Mouse (Mus musculus): ENCODE measurements around the gene Mark3. TPM values are rescaled to one million over a fixed set of nuclear protein-coding genes. Genes with fewer than 3 reads are reported as not detected.
A peak's percentile ranks its signal among the peaks of the same experiment; 100 is the strongest.

The Mark3 gene
- 10 to 100 TPM; 48.2 to 60.7 TPM for total RNA-seq (2021)
- long read RNA-seq, experiment 1, transcript Mark3-206 (18 exons, 2,807 nt): major isoform, 107 of 143 reads
- long read RNA-seq, experiment 1, partial matches to known transcripts: 7 of 143 reads
- long read RNA-seq, experiment 1, other reads (novel, unspliced or antisense): 28 of 143 reads
- long read RNA-seq, experiment 2, transcript Mark3-206 (18 exons, 2,807 nt): major isoform, 76 of 103 reads
- long read RNA-seq, experiment 2, partial matches to known transcripts: 13 of 103 reads
- long read RNA-seq, experiment 2, other reads (novel, unspliced or antisense): 14 of 103 reads

DNA sequence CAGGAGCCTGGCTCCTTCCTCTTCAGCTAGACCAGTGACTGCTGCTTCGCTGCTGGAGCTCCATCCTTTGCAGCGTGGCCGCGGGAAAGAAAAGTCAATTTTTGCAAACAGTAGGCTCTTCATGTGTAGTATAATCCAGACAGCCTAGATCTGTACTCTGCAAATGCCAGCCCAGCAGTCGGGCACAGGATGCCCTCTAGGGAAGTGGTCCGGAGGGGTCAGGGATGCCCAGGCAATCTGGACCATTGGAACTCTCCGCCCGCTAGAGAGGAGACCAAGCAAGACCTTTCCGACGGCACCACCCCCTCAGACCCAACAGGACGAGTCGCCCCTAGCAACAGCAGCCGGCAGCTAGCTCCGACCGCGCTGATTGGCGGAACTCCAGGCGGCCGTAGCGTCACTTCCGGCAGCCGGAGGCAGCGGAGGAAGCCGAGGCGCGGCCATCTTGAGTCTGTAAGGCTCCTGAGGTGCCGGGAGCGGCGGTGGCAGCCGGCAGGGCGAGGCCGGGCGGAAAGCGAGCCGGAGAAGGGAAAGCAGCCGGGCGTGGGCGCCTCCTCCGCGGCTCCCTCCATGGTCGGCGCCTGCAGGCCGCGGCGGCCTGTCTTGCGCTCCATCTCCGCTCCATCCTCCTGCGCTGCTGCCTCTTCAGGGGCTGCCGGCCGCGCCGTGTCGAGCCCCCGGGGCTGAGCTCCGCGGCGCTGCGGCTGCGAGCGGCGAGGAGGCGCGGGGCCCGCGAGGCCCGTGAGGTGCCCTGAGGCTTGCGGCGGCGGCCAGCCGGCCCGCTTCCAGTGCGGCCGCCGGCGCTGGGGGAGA lies at the start of gene Mark3:
Gene Mark3, plus strand, starts transcription at position 450 of the 813 bp plus-strand sequence.
- H3K27ac ChIP-seq: peak within 1 kb of the TSS; percentile 96
- intact Hi-C loops (cut with DNase I): no loop called here
- peak; percentile 99 for DNase-seq
- no peak; the same call in 1 of the 2 replicates for TF ChIP-seq CTCF (IDR thresholded peaks at IDR 0.05)
- H3K4me3 ChIP-seq: peak within 1 kb of the TSS; percentile 84

DNA sequence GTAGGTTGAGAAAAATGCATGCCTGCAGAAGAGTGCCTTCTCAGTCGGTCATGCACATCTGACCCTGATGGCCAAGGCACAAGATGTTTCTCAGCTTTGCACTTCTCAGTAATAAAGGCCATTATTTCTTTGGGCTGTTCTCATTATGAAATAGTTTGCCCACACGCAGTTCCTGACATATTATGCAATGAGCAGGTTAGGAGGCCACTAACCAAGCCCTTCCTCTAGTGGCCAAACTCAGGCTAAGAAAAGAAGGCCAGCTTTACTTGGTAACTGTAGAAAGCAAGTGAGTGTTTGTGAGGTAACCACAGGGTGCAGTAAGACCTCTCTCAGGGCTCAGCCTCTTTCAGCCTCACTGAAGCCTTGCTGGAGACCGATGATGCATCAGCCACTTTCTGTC lies 49.4 kb upstream of the Mark3 start:
- intact Hi-C loops (cut with DNase I): no loop called here
- no peak for DNase-seq
- no peak for TF ChIP-seq CTCF (IDR thresholded peaks at IDR 0.05)
- H3K27ac ChIP-seq: no peak overlapping the region
- H3K4me3 ChIP-seq: no peak overlapping the region

DNA sequence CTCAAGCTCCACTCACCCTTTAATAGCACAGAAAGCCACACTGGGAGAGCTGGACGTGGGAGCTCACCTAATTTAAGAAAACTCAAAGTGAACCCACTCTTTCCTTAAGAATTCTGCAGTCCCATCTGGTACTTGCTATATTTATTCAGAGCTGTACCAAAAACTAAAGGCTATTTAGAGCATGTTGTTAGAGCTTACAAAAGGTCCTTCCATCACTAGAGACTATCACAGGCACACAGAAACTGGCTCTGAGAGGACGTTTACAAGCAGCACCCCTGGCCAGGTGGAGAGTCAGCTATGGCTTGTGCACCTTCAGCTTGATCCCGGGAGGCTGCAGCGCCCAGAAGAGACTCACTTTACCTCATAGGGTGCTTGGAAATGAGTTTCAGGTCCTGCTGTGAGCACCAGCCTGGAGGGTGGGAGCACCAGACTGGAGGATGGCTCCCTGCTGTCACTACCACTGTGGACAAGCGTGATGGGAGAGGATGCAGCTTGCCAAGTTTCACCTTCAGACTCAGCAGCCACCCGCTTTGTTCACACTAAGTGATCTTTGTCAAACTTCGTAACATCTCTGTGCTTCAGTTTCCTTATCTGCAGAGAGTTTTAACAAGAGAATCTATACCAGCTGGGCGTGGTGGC lies 46.6 kb upstream of the Mark3 start:
- intact Hi-C loops (cut with DNase I): no loop called here
- TF ChIP-seq CTCF (IDR thresholded peaks at IDR 0.05): no peak
- no peak overlapping the region for H3K4me3 ChIP-seq
- H3K27ac ChIP-seq: no peak overlapping the region
- DNase-seq: no peak

DNA sequence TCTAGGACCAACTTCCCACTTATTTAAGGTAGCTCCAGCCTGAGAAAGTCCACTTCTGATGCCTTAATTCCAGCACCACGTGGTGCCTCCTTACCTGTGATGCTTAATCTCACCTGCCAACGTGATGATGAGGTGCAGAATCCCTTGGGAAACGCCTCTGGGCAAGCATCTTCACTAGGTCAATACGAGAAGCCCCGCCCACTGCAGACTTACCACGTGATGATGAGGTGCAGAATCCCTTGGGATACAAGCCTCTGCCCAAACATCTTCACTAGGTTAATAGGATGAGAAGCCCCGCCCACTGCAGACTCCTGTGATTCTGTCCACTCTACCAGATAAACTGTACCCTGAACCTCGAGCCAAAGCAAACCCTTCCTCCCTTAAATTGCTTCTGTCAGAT lies 45.1 kb upstream of the Mark3 start:
- intact Hi-C loops (cut with DNase I): no loop called here
- no peak for DNase-seq
- TF ChIP-seq CTCF (IDR thresholded peaks at IDR 0.05): no peak
- Histone ChIP-seq H3K4me3 (no peak overlapping the region), H3K27ac (no peak overlapping the region)

DNA sequence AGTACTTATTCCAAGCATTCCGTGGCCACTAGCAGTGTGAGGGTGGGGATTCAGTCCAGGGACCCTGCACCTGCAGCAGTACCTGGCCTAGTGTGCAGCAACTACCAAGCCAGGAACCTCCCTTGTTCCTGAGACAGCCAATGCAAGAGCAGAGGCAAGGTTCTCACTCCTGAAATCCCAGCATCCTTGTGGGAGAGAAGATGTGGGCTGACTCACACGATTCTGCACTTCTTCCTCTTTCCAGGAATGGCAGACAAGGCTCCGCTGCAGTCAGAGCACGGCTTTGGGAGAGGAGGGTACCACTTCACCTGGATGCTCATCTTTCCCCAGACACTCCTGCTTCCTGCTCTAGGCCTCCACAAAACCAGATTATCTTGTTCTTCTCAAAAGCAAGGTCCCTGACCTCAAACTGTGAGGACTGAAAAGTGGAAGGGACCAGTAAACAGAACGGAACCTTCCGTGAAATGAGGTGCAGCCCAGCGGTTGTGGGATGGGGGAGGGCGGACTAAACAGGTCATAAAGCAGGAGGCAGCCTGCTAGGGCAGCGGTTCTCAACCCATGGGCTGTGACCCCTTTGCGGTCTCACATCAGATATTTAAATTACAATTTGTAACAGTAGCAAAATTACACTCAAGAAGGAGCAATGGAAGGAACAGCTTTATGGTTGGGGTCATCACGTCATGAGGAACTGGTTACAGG lies 41.1 kb upstream of the Mark3 start:
- intact Hi-C loops (cut with DNase I): no loop called here
- Histone ChIP-seq H3K4me3 (no peak overlapping the region), H3K27ac (no peak overlapping the region)
- DNase-seq: no peak
- TF ChIP-seq CTCF (IDR thresholded peaks at IDR 0.05): no peak

DNA sequence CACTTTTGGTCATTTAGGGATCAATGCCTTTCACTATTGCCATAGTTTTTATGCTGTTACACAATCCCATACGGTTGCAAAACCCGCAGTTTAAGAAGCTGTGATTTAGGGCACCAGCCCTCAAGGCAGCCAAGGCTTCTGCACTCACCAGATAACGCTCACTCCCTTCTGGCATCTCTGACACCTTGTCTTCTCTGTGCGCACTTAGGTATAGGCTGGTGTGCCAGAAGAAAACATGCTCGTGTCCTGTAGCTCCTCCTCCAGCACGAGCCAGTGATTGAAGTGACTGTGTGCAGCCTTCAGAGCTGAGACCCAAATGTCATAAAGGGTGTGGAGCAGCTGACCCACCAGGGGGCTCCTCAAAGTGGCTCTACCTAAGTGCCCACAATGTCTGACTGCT lies 39.0 kb upstream of the Mark3 start:
- intact Hi-C loops (cut with DNase I): no loop called here
- TF ChIP-seq CTCF (IDR thresholded peaks at IDR 0.05): no peak
- no peak overlapping the region for H3K27ac ChIP-seq

DNA sequence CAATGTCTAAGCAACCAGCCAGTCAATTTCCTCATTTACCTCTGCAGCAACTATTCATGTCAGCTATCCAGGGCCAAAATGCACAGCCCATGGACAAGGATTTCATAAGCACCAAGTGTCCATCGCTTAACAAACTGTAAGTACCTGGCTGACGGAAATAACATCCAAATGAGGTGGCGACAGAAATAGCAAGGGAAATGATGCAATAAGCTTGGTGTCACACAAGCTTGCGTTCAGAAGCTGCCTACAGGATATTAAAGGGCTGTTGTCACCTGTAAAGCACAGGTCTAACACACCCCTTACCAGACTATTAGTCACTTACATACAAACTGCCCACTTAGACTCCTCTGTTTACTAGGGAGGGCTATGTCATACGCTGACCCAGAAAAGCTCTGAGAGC lies 38.6 kb upstream of the Mark3 start:
- TF ChIP-seq CTCF (IDR thresholded peaks at IDR 0.05): no peak
- H3K4me3 ChIP-seq: no peak overlapping the region
- no peak overlapping the region for H3K27ac ChIP-seq
- intact Hi-C loops (cut with DNase I): no loop called here
- DNase-seq: no peak

More for the DNA sequence above, 39.0 kb upstream of the Mark3 start:
- no peak overlapping the region for H3K4me3 ChIP-seq
- no peak for DNase-seq

DNA sequence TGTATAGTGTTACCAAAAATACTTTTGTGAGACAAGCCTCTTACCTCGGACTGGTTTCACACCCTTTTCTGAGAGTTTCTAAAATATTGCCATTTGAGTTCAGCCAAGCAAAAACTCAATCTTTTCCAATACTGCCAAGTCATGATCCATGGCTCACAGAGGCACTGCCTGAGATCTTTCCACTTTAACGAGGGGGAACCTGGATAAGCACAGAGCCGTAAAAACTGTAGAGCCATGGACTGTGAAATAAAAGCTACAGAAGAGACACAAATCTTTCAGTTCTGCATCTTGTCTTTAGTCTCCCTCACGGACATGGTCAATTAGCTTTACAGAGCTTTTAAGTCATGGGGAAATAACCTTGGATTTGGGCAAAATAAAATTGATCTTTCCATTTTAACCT lies 37.6 kb upstream of the Mark3 start:
- Histone ChIP-seq H3K27ac (peak overlapping the region; percentile 98), H3K4me3 (peak overlapping the region; percentile 85)
- TF ChIP-seq CTCF (IDR thresholded peaks at IDR 0.05): no peak
- intact Hi-C loops (cut with DNase I): no loop called here
- no peak for DNase-seq

DNA sequence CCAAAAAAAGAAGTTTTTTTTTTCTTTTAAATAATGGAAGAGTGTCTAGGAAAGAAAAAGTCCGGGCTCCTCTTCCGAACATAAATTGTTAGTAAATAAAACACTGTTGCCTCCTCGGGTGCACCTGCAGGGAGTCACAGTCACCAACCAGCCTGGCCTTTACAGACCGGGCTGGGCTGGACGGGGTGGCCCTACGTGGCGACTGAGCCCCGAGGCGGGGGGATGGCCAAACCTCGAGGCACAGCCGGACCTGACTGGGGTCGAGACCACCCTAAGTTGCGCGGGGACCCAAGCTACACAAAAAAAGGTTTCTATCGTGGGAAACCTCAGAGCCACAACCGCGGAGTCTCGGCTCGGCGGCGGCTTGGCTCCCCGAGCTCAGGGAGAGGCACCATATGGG lies 37.0 kb upstream of the Mark3 start:
- no peak for TF ChIP-seq CTCF (IDR thresholded peaks at IDR 0.05)
- Histone ChIP-seq H3K27ac (peak overlapping the region; percentile 98), H3K4me3 (peak overlapping the region; percentile 85)
- DNase-seq: peak; percentile 67
- intact Hi-C loops (cut with DNase I): no loop called here

DNA sequence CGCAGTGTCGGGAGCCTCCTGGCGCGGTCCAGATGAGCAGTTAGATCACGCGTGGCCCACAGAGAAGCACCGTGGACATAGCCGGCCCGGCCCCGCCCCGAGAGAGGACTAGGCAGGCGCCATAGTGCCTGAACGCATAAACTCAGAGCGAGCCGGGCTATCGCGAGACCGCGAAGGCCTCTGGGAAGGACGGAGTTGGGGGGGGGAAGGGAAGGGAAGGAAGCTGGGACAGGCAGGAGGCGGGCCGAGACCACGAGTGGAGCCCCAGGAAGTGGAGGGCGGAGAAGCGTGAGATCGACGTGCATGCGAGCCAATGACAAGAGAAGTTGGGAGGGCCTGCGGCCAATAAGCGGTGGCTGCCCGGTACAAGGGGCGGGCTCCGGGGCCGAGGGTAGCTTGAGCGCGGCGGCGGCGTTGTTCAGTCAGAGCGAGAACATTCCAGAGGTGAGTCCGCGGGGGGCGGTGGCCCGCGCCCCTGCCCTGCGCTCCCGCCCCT lies 36.5 kb upstream of the Mark3 start, which contains the start of gene Eif5:
Gene Eif5, plus strand, starts transcription at position 221 of the 496 bp plus-strand sequence.
- TF ChIP-seq CTCF (IDR thresholded peaks at IDR 0.05): no peak
- intact Hi-C loops (cut with DNase I): loop anchor here (2.0 kb wide), 1 partner anchor 35 kb away; no protein-coding TSS in a partner anchor
- DNase-seq: peak; percentile 99

DNA sequence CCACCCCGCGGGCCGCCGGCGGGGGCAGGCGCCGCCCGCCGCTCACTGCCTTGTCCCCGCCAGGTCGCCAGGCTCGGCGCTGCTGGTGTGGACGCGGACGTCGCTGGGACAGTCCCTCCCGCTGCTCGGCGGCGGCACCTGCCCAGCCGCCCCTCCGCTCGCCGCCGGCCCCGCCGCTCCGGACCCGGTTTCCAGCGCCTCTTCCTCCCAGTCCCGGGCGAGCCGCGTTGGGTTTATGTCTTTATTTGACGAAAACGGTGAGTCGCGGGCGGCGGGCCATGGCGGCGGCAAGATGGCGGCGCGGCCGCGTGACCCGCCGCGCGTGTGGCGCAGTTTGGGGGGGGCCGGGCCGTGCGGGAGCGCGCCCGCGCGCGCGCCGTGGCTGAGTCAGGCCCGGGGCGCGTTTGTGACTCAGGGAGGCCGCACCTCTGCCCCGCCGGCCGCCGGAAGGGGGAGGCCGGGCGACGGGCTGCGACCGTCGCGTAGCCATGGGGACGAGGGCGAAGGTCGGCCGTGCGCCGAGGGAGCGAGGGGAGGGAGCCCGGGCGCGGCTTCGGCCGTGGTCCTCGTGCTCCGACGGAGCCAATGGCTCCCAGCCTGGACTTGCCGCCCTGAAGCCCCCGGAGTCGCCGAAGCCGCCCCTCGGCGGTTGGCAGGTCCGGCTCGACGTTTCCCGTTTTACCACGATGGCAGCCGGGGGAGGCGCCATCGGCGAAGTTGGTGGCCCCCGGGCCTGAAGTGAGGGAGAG lies 35.9 kb upstream of the Mark3 start:
- H3K4me3 ChIP-seq: peak overlapping the region; percentile 85
- intact Hi-C loops (cut with DNase I): loop anchor here (2.0 kb wide), 1 partner anchor 34 kb away; no protein-coding TSS in a partner anchor
- peak overlapping the region; percentile 99 for H3K27ac ChIP-seq
- peak; percentile 92 for DNase-seq
- TF ChIP-seq CTCF (IDR thresholded peaks at IDR 0.05): no peak

More for the DNA sequence above, 36.5 kb upstream of the Mark3 start, which contains the start of gene Eif5:
- Histone ChIP-seq H3K4me3 (peak within 1 kb of the TSS; percentile 85), H3K27ac (peak within 1 kb of the TSS; percentile 99)
